Mouse (Mus musculus) cerebellum, adult 2 months (tissue): ENCODE measurements around the gene Rps16. TPM values are rescaled to one million over a fixed set of nuclear protein-coding genes. Genes with fewer than 3 reads are reported as not detected.

Source experiments
- DNase-seq, 2 experiments: peaks; one replicate each; pipeline ENCODE4 v3.0.0; 2021
- H3K27ac ChIP-seq: fragments of 200-500 bp; 2 replicates; pipeline ENCODE4 v1.5.1; 2012; ENCODE audit warnings: low read length, control low read depth, inconsistent platforms; ENCODE audit not compliant: insufficient read depth
- H3K27me3 ChIP-seq: fragments of 200-500 bp; 2 replicates; pipeline ENCODE4 v1.6.1; 2012; ENCODE audit warnings: inconsistent platforms, mild to moderate bottlenecking, low read length, moderate library complexity; ENCODE audit not compliant: control insufficient read depth, insufficient read depth
- H3K4me1 ChIP-seq: fragments of 200-500 bp; 2 replicates; pipeline ENCODE4 v1.6.1; 2011; ENCODE audit warnings: low read length; ENCODE audit not compliant: control insufficient read depth, insufficient read depth
- H3K4me3 ChIP-seq: fragments of 200-500 bp; replicated peaks from 2 replicates; pipeline ENCODE3; 2011; ENCODE audit warnings: mild to moderate bottlenecking, low read depth, low read length, control low read depth; ENCODE audit not compliant: insufficient read depth
- CTCF ChIP-seq: fragments of 200-500 bp; IDR thresholded peaks from 2 replicates; pipeline ENCODE4 v1.5.1; 2011; ENCODE audit warnings: low read depth, mild to moderate bottlenecking, control low read depth, low read length, moderate library complexity, borderline replicate concordance; ENCODE audit not compliant: insufficient read depth
- POLR2A ChIP-seq: fragments of 200-500 bp; IDR thresholded peaks from 2 replicates; pipeline ENCODE4 v1.6.1; 2011; ENCODE audit warnings: low read length, control low read depth, borderline replicate concordance; ENCODE audit not compliant: insufficient read depth
- WGBS: fragments of 180-500 bp; shearing (Covaris S2); methylation state at CpG from one replicate; pipeline ENCODE4 v1.1.7; 2018; 5-methylcytosine and 5-hydroxymethylcytosine counted together
- polyA plus RNA-seq: library from polyadenylated mRNA; depleted of rRNA; stranded (reverse); fragments of >200 nt; gene quantifications from 2 replicates; pipeline ENCODE4 v1.2.3, GENCODE M21; 2012

Gene Rps16
- polyA plus RNA-seq, 1 experiment = 510 TPM

DNA sequence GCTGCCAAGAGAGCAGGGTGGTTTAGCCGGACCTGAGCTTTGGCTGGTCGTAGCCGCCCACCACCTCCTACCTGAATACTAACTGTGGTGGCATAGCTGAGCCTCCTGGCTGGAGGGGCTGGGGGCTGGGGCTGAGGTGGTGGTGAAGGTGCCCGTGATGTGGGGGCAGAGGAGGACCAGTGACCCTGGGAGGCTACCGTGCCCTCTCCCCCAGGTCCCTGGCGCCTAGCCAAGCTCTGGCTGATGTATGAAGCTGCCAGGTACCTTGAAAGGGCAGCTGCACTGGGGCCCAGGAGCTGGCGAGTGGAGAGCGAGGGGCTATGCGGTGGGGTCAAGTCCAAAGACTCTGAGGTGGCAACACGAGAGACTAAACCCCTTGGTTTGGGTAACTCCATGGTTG, 9.4 kb downstream of the Rps16 start:
- Histone ChIP-seq H3K4me1 (no peaks in the 10 kb centered on the region), H3K27ac (no peak overlapping the region), H3K27me3 (no peaks in the 10 kb centered on the region), H3K4me3 (no peak overlapping the region)
- TF ChIP-seq CTCF (no peak), POLR2A (no peak)
- no peak for DNase-seq
- WGBS = 76% methylated on average over 10 of the region's 10 CpGs

DNA sequence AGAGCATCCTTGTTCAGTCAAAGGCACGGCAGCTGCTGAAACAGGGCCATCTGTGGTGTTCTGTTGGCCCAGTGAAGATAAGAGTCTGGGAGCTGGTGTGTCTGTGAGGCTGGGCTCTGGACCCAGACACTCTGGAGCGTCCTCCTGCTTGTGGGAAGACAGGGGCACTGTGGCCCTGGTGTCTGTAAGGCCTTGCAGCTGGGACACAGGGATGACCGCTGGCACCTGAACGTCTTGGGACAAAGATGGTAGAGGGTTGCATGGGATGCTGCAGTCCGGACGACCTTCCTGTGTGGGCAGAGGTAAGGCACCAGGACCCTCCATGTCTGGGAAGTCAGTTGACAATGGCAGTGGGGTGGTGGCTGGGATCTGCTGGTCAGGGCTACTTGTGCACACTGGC, 9.8 kb downstream of the Rps16 start:
- WGBS = 85% methylated on average over 6 of the region's 6 CpGs
- TF ChIP-seq CTCF (no peak), POLR2A (no peak)
- Histone ChIP-seq H3K27me3 (no peaks in the 10 kb centered on the region), H3K27ac (no peak overlapping the region), H3K4me3 (no peak overlapping the region), H3K4me1 (no peaks in the 10 kb centered on the region)
- DNase-seq = no peak

GRCm38 (mm10) chr7:28361647-28362341, 11.3 kb downstream of the Rps16 start:
- Histone ChIP-seq H3K27ac (no peak overlapping the region), H3K4me1 (no peaks in the 10 kb centered on the region), H3K4me3 (no peak overlapping the region), H3K27me3 (no peaks in the 10 kb centered on the region)
- DNase-seq = no peak
- no peak for TF ChIP-seq POLR2A
- no peak for TF ChIP-seq CTCF
- WGBS = 82% methylated on average over 20 of the region's 20 CpGs

- no peaks in the 10 kb centered on the region for H3K4me1 ChIP-seq
- no peak overlapping the region for H3K4me3 ChIP-seq
- no peak overlapping the region for H3K27ac ChIP-seq
- no peaks in the 10 kb centered on the region for H3K27me3 ChIP-seq
- 55% methylated on average over 16 of the region's 16 CpGs for WGBS
- no peak for DNase-seq
- TF ChIP-seq POLR2A (no peak), CTCF (no peak)
These were observed 12.1 kb downstream of the Rps16 start for GRCm38 (mm10) chr7:28362441-28363060.

DNA sequence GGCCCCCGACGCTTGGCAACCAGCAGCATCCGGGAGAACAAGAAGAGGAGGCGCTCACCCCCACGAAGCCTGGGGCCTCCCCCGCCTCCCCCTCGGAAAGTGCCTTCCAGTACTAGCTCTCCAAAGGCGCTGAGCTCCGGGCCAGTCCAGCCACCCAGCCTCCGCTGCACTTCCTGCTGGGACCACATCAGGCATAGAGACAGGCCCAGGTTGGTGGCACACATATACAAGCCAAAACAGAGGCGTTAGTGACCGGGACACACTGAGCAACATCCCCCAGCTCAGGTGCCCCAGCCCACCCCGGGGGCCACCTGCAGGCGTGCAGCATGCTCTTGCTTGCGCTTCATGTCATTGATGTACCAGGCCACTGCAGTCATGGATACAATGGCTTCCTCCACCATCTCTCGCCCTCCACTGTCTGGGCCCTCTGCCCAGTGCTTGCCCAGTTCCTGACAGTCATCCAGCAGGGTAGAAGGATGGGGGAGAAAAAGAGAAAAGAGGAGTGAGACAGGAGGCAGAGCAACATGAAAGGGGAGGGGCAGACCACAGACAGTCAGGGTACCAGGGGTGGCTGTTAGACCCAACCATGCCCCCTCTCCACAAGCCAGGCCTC, 17.3 kb downstream of the Rps16 start:
- Histone ChIP-seq H3K27me3 (no peaks in the 10 kb centered on the region), H3K27ac (no peak overlapping the region), H3K4me1 (no peaks in the 10 kb centered on the region), H3K4me3 (no peak overlapping the region)
- 45% methylated on average over 16 of the region's 16 CpGs for WGBS
- TF ChIP-seq POLR2A = no peak
- TF ChIP-seq CTCF = no peak
- DNase-seq = no peak

DNA sequence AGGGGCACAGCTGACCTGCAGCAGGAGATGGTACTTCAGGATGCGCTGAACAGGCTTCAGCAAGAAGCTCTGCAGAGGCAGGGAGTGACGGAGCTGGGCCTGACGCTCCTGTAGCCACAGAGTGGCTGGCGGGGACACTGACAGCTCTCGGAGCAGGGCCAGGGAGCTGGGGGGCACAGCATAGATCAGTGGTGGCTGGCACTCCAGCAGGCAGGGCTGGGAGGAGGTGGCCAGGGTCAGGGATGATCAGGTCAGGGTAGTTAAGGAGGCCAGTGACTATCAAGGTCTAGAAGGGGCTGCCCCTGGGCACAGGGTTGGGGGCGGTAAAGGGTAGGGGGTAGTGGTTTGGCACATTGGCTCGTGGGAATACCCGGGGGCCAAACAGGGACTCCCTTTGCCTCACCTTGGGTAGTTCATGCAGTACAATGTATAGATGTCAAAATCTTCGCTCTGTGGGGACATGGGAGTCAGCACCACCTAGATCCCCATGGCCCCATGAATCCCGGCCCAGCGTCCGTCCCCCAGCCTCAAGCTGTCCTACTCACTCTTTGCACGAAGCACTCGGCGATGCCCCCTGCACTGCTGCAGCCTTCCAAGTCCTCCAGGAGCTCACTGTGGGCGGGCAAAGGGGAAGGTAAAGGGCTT, 17.9 kb downstream of the Rps16 start:
- H3K4me3 ChIP-seq = no peak overlapping the region
- H3K4me1 ChIP-seq = no peaks in the 10 kb centered on the region
- H3K27ac ChIP-seq = no peak overlapping the region
- DNase-seq = no peak
- 74% methylated on average over 16 of the region's 16 CpGs for WGBS
- no peaks in the 10 kb centered on the region for H3K27me3 ChIP-seq
- TF ChIP-seq CTCF = no peak
- TF ChIP-seq POLR2A = no peak

GRCm38 (mm10) chr7:28370051-28370450, 19.6 kb downstream of the Rps16 start:
- Histone ChIP-seq H3K4me3 (no peak overlapping the region), H3K27me3 (no peaks in the 10 kb centered on the region), H3K27ac (no peak overlapping the region), H3K4me1 (no peaks in the 10 kb centered on the region)
- WGBS = 86% methylated on average over 14 of the region's 14 CpGs
- TF ChIP-seq POLR2A = no peak
- no peak for TF ChIP-seq CTCF
- no peak for DNase-seq
